Mouse (Mus musculus) kidney, embryonic 16.5 days (tissue): ENCODE measurements around the gene Capn2. TPM values are rescaled to one million over a fixed set of nuclear protein-coding genes. Genes with fewer than 3 reads are reported as not detected.

Experiments used
- ATAC-seq: fragments of 200-750 bp; cut with Nextera tagmentation; 2 replicates; pipeline ENCODE4 v1.8.0; 2017; ENCODE audit warnings: moderate TSS enrichment; ENCODE audit not compliant: low FRiP score, low TSS enrichment
- H3K27ac ChIP-seq: fragments of 300-500 bp; sonication (generic); 2 replicates; pipeline ENCODE4 v1.5.1; 2014; ENCODE audit warnings: low read length
- H3K27me3 ChIP-seq: fragments of 300-500 bp; sonication (generic); 2 replicates; pipeline ENCODE4 v1.6.1; 2014; ENCODE audit warnings: low read length, control low read depth, mixed read lengths; ENCODE audit not compliant: insufficient read depth
- H3K36me3 ChIP-seq: fragments of 300-500 bp; sonication (generic); 2 replicates; pipeline ENCODE4 v1.6.1; 2014; ENCODE audit warnings: low read length, control low read depth, mixed read lengths; ENCODE audit not compliant: insufficient read depth
- H3K4me1 ChIP-seq: fragments of 300-500 bp; sonication (generic); 2 replicates; pipeline ENCODE4 v1.6.1; 2014; ENCODE audit warnings: low read length, control low read depth, mixed read lengths; ENCODE audit not compliant: insufficient read depth
- H3K4me2 ChIP-seq: fragments of 300-500 bp; sonication (generic); replicated peaks from 2 replicates; pipeline ENCODE4 v1.6.1; 2014; ENCODE audit warnings: low read depth, low read length
- H3K4me3 ChIP-seq: fragments of 300-500 bp; sonication (generic); 2 replicates; pipeline ENCODE4 v1.5.1; 2014; ENCODE audit warnings: mild to moderate bottlenecking, low read length
- H3K9ac ChIP-seq: fragments of 300-500 bp; sonication (generic); replicated peaks from 2 replicates; pipeline ENCODE4 v1.6.1; 2014; ENCODE audit warnings: low read length
- H3K9me3 ChIP-seq: fragments of 300-500 bp; sonication (generic); 2 replicates; pipeline ENCODE4 v1.6.1; 2016; ENCODE audit warnings: low read length, control low read depth
- WGBS: fragments of 180-500 bp; shearing (Covaris S2); extraction: QIAGEN DNeasy Blood & Tissue Kit; methylation state at CpG from one replicate; pipeline ENCODE4 v1.1.7; 2014; 5-methylcytosine and 5-hydroxymethylcytosine counted together
- polyA plus RNA-seq: library from polyadenylated mRNA; unstranded; fragments of >200 nt; fragmentation: Nextera tagmentation; extraction: Ambion mirVana; gene quantifications from 2 replicates; pipeline ENCODE4 v1.2.1, GENCODE M21; 2015

Capn2 gene
- polyA plus RNA-seq, 1 experiment from 2014 or later, result 142 TPM

DNA sequence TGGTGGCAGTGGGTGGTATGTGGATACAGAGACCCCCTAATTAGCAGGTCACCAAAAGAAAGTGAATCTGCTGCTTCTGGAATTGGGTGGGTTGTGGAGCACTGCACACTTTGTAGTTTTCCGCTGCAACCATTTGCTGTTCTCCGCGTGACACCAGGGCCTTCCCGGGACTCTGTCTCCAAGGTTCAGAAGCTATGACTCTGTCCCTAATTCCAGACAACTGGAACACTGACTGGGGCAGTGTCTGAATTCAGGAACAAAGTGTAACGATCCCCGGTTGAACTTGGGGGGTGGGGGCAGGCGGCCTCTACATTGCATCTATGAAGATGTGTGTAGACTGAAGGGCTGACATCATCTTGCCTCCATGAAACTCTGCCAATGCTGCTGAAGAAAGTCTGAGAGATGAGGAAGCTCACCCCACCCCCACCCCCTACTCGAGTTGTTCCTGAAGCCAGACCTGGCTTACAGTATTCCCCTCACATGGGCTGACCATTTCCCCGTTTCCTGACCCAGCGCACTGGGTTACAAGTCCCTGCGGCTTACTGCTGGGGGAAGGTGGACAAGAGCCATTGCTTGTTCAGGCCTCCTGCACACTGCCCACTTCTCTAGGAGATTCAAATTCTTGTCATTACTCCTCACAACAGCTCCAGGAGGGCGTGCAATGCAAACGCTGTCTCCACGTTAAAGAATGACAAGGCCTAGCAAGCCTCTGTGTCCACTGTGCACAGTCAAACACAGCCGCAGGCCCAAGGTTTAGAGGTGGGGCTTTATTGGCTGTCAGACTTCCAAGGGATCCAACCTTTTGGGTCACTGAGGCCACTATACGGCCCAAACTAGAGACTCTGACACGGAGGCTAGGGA lies 22.9 kb downstream of the Capn2 start:
- Histone ChIP-seq H3K36me3 (peaks cover 15% of the 10 kb centered on the region), H3K27ac (peak overlapping the region; percentile 70; the same call in 1 of the 2 replicates), H3K4me1 (peaks cover 39% of the 10 kb centered on the region), H3K27me3 (no peaks in the 10 kb centered on the region), H3K4me2 (no peak overlapping the region), H3K9ac (peak overlapping the region; percentile 32; the same call in 1 of the 2 replicates), H3K4me3 (no peak overlapping the region), H3K9me3 (no peaks in the 10 kb centered on the region)
- ATAC-seq, result peak; percentile 10; the same call in 1 of the 2 replicates
- WGBS, result 56% methylated on average over 17 of the region's 17 CpGs

- no peak for ATAC-seq
- no peak overlapping the region for H3K4me2 ChIP-seq
- WGBS, result 92% methylated on average over 6 of the region's 6 CpGs
- H3K4me3 ChIP-seq, result no peak overlapping the region
- no peaks in the 10 kb centered on the region for H3K27me3 ChIP-seq
- H3K36me3 ChIP-seq, result peaks cover 36% of the 10 kb centered on the region
- peaks cover 27% of the 10 kb centered on the region for H3K4me1 ChIP-seq
- H3K9me3 ChIP-seq, result no peaks in the 10 kb centered on the region
- H3K9ac ChIP-seq, result no peak overlapping the region
- no peak overlapping the region for H3K27ac ChIP-seq
These were observed 25.6 kb downstream of the Capn2 start for GRCm38 (mm10) chr1:182491839-182492238.

- no peak for ATAC-seq
- H3K9ac ChIP-seq, result no peak overlapping the region
- peak overlapping the region; percentile 7; the same call in 1 of the 2 replicates for H3K27ac ChIP-seq
- H3K9me3 ChIP-seq, result no peaks in the 10 kb centered on the region
- no peak overlapping the region for H3K4me3 ChIP-seq
- H3K4me2 ChIP-seq, result no peak overlapping the region
- no peaks in the 10 kb centered on the region for H3K27me3 ChIP-seq
- WGBS, result 80% methylated on average over 7 of the region's 7 CpGs
- peaks cover 43% of the 10 kb centered on the region for H3K36me3 ChIP-seq
- H3K4me1 ChIP-seq, result peaks cover 18% of the 10 kb centered on the region
These were observed 26.8 kb downstream of the Capn2 start for GRCm38 (mm10) chr1:182490568-182490967.

GRCm38 (mm10) chr1:182489803-182490452 lies 27.5 kb downstream of the Capn2 start:
- Histone ChIP-seq H3K4me2 (peak overlapping the region; percentile 47), H3K36me3 (peaks cover 47% of the 10 kb centered on the region), H3K9me3 (no peaks in the 10 kb centered on the region), H3K4me1 (peaks cover 14% of the 10 kb centered on the region), H3K27ac (peak overlapping the region; percentile 7; the same call in 1 of the 2 replicates), H3K27me3 (no peaks in the 10 kb centered on the region), H3K9ac (no peak overlapping the region), H3K4me3 (peak overlapping the region; percentile 18; the same call in 1 of the 2 replicates)
- 8% methylated on average over 21 of the region's 21 CpGs for WGBS
- ATAC-seq, result peak; percentile 95

GRCm38 (mm10) chr1:182488503-182488902 lies 28.9 kb downstream of the Capn2 start:
- no peak for ATAC-seq
- no peak overlapping the region for H3K4me3 ChIP-seq
- 0 out of 2 replicates have a peak, but pooled peaks cover 4% of the 10 kb centered on the region for H3K4me1 ChIP-seq
- peaks cover 62% of the 10 kb centered on the region for H3K36me3 ChIP-seq
- H3K9me3 ChIP-seq, result no peaks in the 10 kb centered on the region
- H3K27ac ChIP-seq, result no peak overlapping the region
- no peak overlapping the region for H3K9ac ChIP-seq
- no peak overlapping the region for H3K4me2 ChIP-seq
- no peaks in the 10 kb centered on the region for H3K27me3 ChIP-seq
- WGBS, result 89% methylated on average over 10 of the region's 10 CpGs

- WGBS, result 77% methylated on average over 12 of the region's 12 CpGs
- ATAC-seq, result no peak; the same call in 1 of the 2 replicates
- Histone ChIP-seq H3K4me3 (no peak overlapping the region), H3K27ac (no peak overlapping the region), H3K9ac (no peak overlapping the region), H3K27me3 (no peaks in the 10 kb centered on the region), H3K4me1 (peaks cover 36% of the 10 kb centered on the region), H3K36me3 (peaks cover 62% of the 10 kb centered on the region), H3K4me2 (no peak overlapping the region), H3K9me3 (no peaks in the 10 kb centered on the region)
These were observed 33.5 kb downstream of the Capn2 start for GRCm38 (mm10) chr1:182483910-182484274.

DNA sequence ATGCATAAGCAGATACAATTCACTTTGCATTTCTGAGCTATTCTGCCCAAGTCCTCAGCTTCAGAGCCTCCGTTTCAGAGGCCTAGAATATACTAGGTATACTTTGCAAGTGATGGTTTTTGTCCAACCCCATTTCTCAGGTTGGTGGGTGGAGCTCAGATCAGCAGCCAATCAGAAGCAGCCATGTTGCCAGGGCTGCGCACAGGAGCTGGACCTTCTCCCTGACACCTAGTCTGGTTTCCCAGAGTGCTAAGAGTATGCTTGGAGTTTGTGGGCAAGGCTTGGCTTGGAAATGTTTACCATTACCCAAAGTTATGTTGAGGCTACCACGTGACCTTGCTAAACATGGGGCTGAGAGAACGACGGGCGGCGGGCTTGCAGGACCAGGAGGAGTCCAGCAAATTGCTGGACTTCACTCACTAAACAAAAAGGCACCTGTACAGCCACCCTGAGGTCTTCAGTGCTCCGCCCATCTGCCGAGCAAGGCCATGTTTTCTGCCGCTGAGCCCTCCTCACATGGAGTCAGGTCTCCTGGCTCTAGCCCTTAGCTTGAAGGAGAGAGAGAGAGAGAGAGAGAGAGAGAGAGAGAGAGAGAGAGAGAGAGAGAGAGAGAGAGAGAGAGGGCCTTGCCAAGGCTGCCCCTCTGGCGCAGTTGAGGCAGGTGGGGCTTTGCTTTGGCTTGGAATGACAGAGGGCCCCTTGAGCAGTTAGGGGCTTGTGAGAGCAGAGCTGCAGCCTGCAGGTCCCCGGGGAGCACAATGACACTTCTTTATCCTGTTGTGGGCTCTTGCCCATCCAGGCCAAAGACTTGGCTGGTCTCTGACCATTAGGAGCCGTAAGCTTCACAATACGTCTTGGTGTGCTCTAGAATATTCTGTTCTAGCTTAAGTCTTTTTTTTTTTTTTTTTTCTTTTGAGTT lies 34.2 kb downstream of the Capn2 start:
- Histone ChIP-seq H3K9me3 (no peaks in the 10 kb centered on the region), H3K4me1 (peaks cover 36% of the 10 kb centered on the region), H3K4me3 (no peak overlapping the region), H3K27me3 (no peaks in the 10 kb centered on the region), H3K9ac (no peak overlapping the region), H3K27ac (peak overlapping the region; percentile 85; the same call in 1 of the 2 replicates), H3K4me2 (no peak overlapping the region), H3K36me3 (peaks cover 55% of the 10 kb centered on the region)
- 91% methylated on average over 14 of the region's 14 CpGs for WGBS
- ATAC-seq, result no peak

GRCm38 (mm10) chr1:182481646-182482295 lies 35.6 kb downstream of the Capn2 start:
- WGBS, result 37% methylated on average over 10 of the region's 10 CpGs
- H3K27ac ChIP-seq, result peak overlapping the region; percentile 85
- no peak overlapping the region for H3K9ac ChIP-seq
- no peaks in the 10 kb centered on the region for H3K27me3 ChIP-seq
- no peak overlapping the region for H3K4me2 ChIP-seq
- peaks cover 50% of the 10 kb centered on the region for H3K36me3 ChIP-seq
- H3K4me1 ChIP-seq, result peaks cover 36% of the 10 kb centered on the region
- H3K4me3 ChIP-seq, result no peak overlapping the region
- no peaks in the 10 kb centered on the region for H3K9me3 ChIP-seq
- ATAC-seq, result 0 out of 2 replicates have a peak, but pooled peaks have one; percentile 0

DNA sequence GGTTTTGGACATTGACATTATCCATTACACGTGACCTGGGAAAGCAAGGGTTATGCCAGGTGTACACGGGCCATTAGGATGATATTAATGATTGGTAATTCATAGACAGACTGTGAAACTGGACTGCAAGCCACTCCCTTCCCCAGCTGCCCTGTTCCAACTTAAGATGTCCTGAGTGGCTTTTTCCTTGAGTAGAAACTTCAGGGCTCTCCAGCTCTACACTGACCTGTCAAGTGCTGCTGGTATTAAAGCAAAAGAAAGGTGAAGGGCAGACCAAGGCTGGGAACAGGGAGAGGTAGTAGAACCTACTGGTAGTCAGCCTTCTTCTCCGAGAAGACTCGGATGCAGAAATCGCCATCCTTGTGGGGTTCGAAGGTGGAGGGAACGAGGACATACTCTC lies 36.3 kb downstream of the Capn2 start:
- Histone ChIP-seq H3K27ac (peak overlapping the region; percentile 85), H3K9ac (no peak overlapping the region), H3K27me3 (no peaks in the 10 kb centered on the region), H3K4me1 (peaks cover 36% of the 10 kb centered on the region), H3K36me3 (peaks cover 48% of the 10 kb centered on the region), H3K9me3 (no peaks in the 10 kb centered on the region), H3K4me2 (no peak overlapping the region), H3K4me3 (no peak overlapping the region)
- 88% methylated on average over 7 of the region's 7 CpGs for WGBS
- ATAC-seq, result no peak
